In genomic region chr16:91761202-91761601, GRCm38 (mm10) we compare ENCODE assay signal across 21 mouse cellular contexts. TPM values are rescaled to one million over a fixed set of nuclear protein-coding genes. Genes with fewer than 3 reads are reported as not detected.
DNase-seq lines count a peak whose midpoint lies in the region; ATAC-seq and TF ChIP-seq lines count a peak whose summit lies in the region.
"Had no signal": no experiment of that assay in that cellular context is flagged by ENCODE, and none has a peak within 500 bp of the region (broad histone marks: within the 10 kb centered on the region; RNA-seq: fewer than 3 reads in every experiment).

No protein-coding gene starts in this region.

- no peaks in the 10 kb centered on the region for H3K27me3 ChIP-seq in liver, postnatal 0 days (ENCODE audit: insufficient read depth, low read length)
- no peaks in the 10 kb centered on the region for H3K27me3 ChIP-seq in liver, embryonic 11.5 days (replicated peaks; ENCODE audit: control insufficient read depth, insufficient read depth, low read length)
- H3K27me3 ChIP-seq in midbrain, embryonic 16.5 days (ENCODE audit: control insufficient read depth, insufficient read depth, low read depth, low read length) = no peaks in the 10 kb centered on the region
- H3K27me3 ChIP-seq: CH12.LX; lung, embryonic 15.5 days had no signal

- WGBS in liver, postnatal 0 days (ENCODE audit: insufficient replicate concordance) = 81% methylated on average over 9 of the region's 9 CpGs
- 85% methylated on average over 9 of the region's 9 CpGs for WGBS in liver, embryonic 11.5 days
- 73% methylated on average over 9 of the region's 9 CpGs for WGBS in midbrain, embryonic 16.5 days

- no peaks in the 10 kb centered on the region for H3K9me3 ChIP-seq in liver, postnatal 0 days (ENCODE audit: low read length)
- H3K9me3 ChIP-seq in liver, embryonic 11.5 days (ENCODE audit: control insufficient read depth, low read length) = no peaks in the 10 kb centered on the region
- no peaks in the 10 kb centered on the region for H3K9me3 ChIP-seq in midbrain, embryonic 16.5 days (replicated peaks; ENCODE audit: control insufficient read depth, low read length, poor library complexity, severe bottlenecking)
- H3K9me3 ChIP-seq: G1E; lung, embryonic 15.5 days had no signal

- TF ChIP-seq EP300 in liver, postnatal 0 days (IDR thresholded peaks at IDR 0.05; ENCODE audit: low read depth) = no peak

- intact Hi-C loops in gastrocnemius, adult 2 months (cut with DNase I) = no loop called here

- ATAC-seq in liver, postnatal 0 days = no peak
- ATAC-seq in liver, embryonic 11.5 days (replicated peaks; ENCODE audit: low FRiP score) = no peak
- 0 out of 2 replicates have a peak, but pooled peaks have one; percentile 4 for ATAC-seq in common myeloid progenitor, adult 5-6 weeks (replicated peaks; ENCODE audit: low read depth, poor library complexity, severe bottlenecking)
- ATAC-seq in megakaryocyte progenitor cell, adult 5-6 weeks (replicated peaks; ENCODE audit: poor library complexity) = peak; percentile 37
- no peak for ATAC-seq in midbrain, embryonic 16.5 days

- peaks cover 11% of the 10 kb centered on the region for H3K4me1 ChIP-seq in liver, postnatal 0 days (ENCODE audit: insufficient read depth)
- H3K4me1 ChIP-seq in liver, embryonic 11.5 days (replicated peaks; ENCODE audit: control insufficient read depth, insufficient read depth, low read length) = peaks cover 7% of the 10 kb centered on the region; the same call in 1 of the 2 replicates
- peaks cover 17% of the 10 kb centered on the region for H3K4me1 ChIP-seq in midbrain, embryonic 16.5 days (ENCODE audit: control insufficient read depth, insufficient read depth, low read length)

- H3K4me3 ChIP-seq in gastrocnemius, adult 2 months = no peak overlapping the region
- no peak overlapping the region for H3K4me3 ChIP-seq in liver, postnatal 0 days (ENCODE audit: low read depth, low read length)
- no peak overlapping the region for H3K4me3 ChIP-seq in liver, embryonic 11.5 days (ENCODE audit: low read depth, low read length)
- H3K4me3 ChIP-seq in midbrain, embryonic 16.5 days (ENCODE audit: low read depth, low read length) = no peak overlapping the region
- H3K4me3 ChIP-seq: left cerebral cortex, adult 2 months; lung, embryonic 15.5 days had no signal

- H3K9ac ChIP-seq in liver, postnatal 0 days (replicated peaks) = no peak overlapping the region
- H3K9ac ChIP-seq in liver, embryonic 11.5 days (ENCODE audit: low read depth, low read length) = no peak overlapping the region
- no peak overlapping the region for H3K9ac ChIP-seq in midbrain, embryonic 16.5 days (ENCODE audit: low read depth, low read length)
- H3K9ac ChIP-seq: liver, embryonic 14.5 days; lung, embryonic 15.5 days had no signal

- no peaks in the 10 kb centered on the region for H3K36me3 ChIP-seq in liver, postnatal 0 days (replicated peaks; ENCODE audit: insufficient read depth, low read length)
- H3K36me3 ChIP-seq in liver, embryonic 11.5 days (ENCODE audit: control insufficient read depth, insufficient read depth, low read length) = no peaks in the 10 kb centered on the region
- no peaks in the 10 kb centered on the region for H3K36me3 ChIP-seq in midbrain, embryonic 16.5 days (ENCODE audit: control insufficient read depth, insufficient read depth, low read length)
- H3K36me3 ChIP-seq: lung, embryonic 15.5 days had no signal

- H3K27ac ChIP-seq in gastrocnemius, adult 2 months = peak overlapping the region; percentile 92
- 0 out of 2 replicates have a peak overlapping the region, but pooled peaks have one; percentile 22 for H3K27ac ChIP-seq in liver, postnatal 0 days (ENCODE audit: low read depth)
- no peak overlapping the region for H3K27ac ChIP-seq in liver, embryonic 11.5 days (ENCODE audit: low read depth, low read length)
- no peak overlapping the region for H3K27ac ChIP-seq in midbrain, embryonic 16.5 days (ENCODE audit: low read length)
- H3K27ac ChIP-seq: left cerebral cortex, adult 2 months; liver, embryonic 14.5 days; lung, embryonic 15.5 days had no signal

- no peak for TF ChIP-seq CTCF in gastrocnemius, adult 2 months (IDR thresholded peaks at IDR 0.05)
- TF ChIP-seq CTCF in liver, postnatal 0 days (IDR thresholded peaks at IDR 0.05; ENCODE audit: low read depth) = no peak

- no peak overlapping the region for H3K4me2 ChIP-seq in liver, postnatal 0 days (ENCODE audit: low read depth, low read length)
- H3K4me2 ChIP-seq in liver, embryonic 11.5 days = no peak overlapping the region
- no peak overlapping the region for H3K4me2 ChIP-seq in midbrain, embryonic 16.5 days (ENCODE audit: low read length)
- H3K4me2 ChIP-seq: lung, embryonic 15.5 days had no signal

- DNase-seq in gastrocnemius, adult 2 months = no peak
- no peak for DNase-seq in gastrocnemius, adult 8-10 months (ENCODE audit: low spot score in 2 of 2)
- no peak for DNase-seq in liver, postnatal 0 days
- no peak for DNase-seq in liver, embryonic 11.5 days (ENCODE audit: low spot score)
- DNase-seq: adrenal gland, adult 2 months; B cell, adult 2 months; cerebellum, postnatal 25 days; embryo, embryonic 11 days; kidney, adult 8-10 months; kidney, postnatal 10 days; lung, postnatal 36 days; right cerebral cortex, postnatal 14 days; thymus, adult 2 months had no signal

RNA-seq across cellular contexts. Expression of gene Itsn1, which starts 32.1 kb away (rescaled TPM):
- total RNA-seq in gastrocnemius, adult 2 months (2021) = 10 to 100 TPM; 60.2 to 66.1 TPM
- 10 to 100 TPM; 64.0 to 77.0 (median 70.7) TPM for total RNA-seq in gastrocnemius, adult 8-10 months (2022)
- 17.5 and 19.7 TPM in 2 replicates for polyA plus RNA-seq in liver, postnatal 0 days (2015; fragmentation: Nextera tagmentation; extraction: Ambion mirVana)
- polyA plus RNA-seq in liver, embryonic 11.5 days (2014; fragmentation: Nextera tagmentation; extraction: Ambion mirVana) = 24.0 and 24.5 TPM in 2 replicates
- 10.7 and 16.6 TPM in 2 replicates for total RNA-seq in common myeloid progenitor, adult 5-6 weeks (2017)
- 4.1 TPM in 2 replicates for total RNA-seq in megakaryocyte progenitor cell, adult 5-6 weeks (2015)
- total RNA-seq in megakaryocyte progenitor cell, adult 5-6 weeks (2017) = 6.0 and 7.9 TPM in 2 replicates
- 60.7 and 63.5 TPM in 2 replicates for polyA plus RNA-seq in midbrain, embryonic 16.5 days (2015; fragmentation: Nextera tagmentation; extraction: Ambion mirVana)

RNA-seq across cellular contexts. Expression of gene Cryzl1, which starts 32.4 kb away (rescaled TPM):
- total RNA-seq in gastrocnemius, adult 2 months (2021) = 10 to 100 TPM; 17.7 to 18.1 TPM
- total RNA-seq in gastrocnemius, adult 8-10 months (2022) = 10 to 100 TPM; 13.2 to 19.2 (median 15.8) TPM
- polyA plus RNA-seq in liver, postnatal 0 days (2015; fragmentation: Nextera tagmentation; extraction: Ambion mirVana) = 27.3 and 27.4 TPM in 2 replicates
- 56.4 and 57.7 TPM in 2 replicates for polyA plus RNA-seq in liver, embryonic 11.5 days (2014; fragmentation: Nextera tagmentation; extraction: Ambion mirVana)
- 93.2 and 100 TPM in 2 replicates for total RNA-seq in common myeloid progenitor, adult 5-6 weeks (2017)
- total RNA-seq in megakaryocyte progenitor cell, adult 5-6 weeks (2015) = 55.2 and 63.8 TPM in 2 replicates
- total RNA-seq in megakaryocyte progenitor cell, adult 5-6 weeks (2017) = 57.2 and 79.0 TPM in 2 replicates
- polyA plus RNA-seq in midbrain, embryonic 16.5 days (2015; fragmentation: Nextera tagmentation; extraction: Ambion mirVana) = 114 and 121 TPM in 2 replicates

Comparison
In these comparisons a context has a peak if more than half of its experiments do, and no peak if none do; other contexts are left out.
1. H3K27ac ChIP-seq: peak in gastrocnemius, adult 2 months (single experiment) and liver, postnatal 0 days (single experiment); none in liver, embryonic 11.5 days (single experiment) and midbrain, embryonic 16.5 days (single experiment).
2. ATAC-seq: peak in common myeloid progenitor, adult 5-6 weeks (single experiment) and megakaryocyte progenitor cell, adult 5-6 weeks (single experiment); none in liver, postnatal 0 days (single experiment), liver, embryonic 11.5 days (single experiment) and midbrain, embryonic 16.5 days (single experiment).